9 mouse cellular contexts compared by ENCODE assay signal in the genomic region with DNA sequence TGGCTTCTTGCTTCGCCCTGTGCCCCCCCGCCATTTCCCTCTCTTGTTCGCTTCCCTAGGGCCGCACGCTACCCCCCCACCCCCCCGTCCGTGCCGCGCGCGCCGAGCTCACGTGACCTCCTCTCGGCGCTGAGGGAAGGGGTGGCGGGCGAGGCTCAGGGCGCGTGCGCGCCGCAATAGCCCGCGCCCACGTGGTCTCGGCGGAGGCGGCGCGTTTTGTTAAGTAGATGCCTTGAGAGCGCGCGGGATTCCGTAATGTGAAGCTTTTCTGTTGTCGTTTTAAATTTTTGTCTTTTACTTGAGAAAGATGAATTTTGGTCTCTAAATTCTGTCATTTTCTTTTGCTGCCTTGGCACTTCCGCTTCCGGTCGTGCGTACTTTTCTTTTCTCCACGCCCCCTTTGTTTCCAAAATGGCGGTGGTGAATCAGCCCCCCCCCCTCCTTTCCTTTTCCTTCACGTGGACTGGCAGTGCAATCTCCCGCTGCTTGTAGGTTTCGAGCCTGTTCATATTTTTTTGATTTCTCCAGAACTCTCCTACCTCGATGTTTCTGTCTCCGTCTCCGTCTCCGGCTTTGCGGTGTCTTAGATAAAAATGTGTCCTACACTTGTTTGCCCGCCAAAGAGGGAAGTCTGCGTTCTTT. TPM values are rescaled to one million over a fixed set of nuclear protein-coding genes. Genes with fewer than 3 reads are reported as not detected.
DNase-seq lines count a peak whose midpoint lies in the region; ATAC-seq lines count a peak whose summit lies in the region.
"Had no signal": no experiment of that assay in that cellular context is flagged by ENCODE, and none has a peak within 500 bp of the region (broad histone marks: within the 10 kb centered on the region; RNA-seq: fewer than 3 reads in every experiment).

No protein-coding gene starts in this region.

- peak overlapping the region; percentile 64 for H3K4me3 ChIP-seq in embryonic facial prominence, embryonic 14.5 days (ENCODE audit: low read depth, low read length)
- H3K4me3 ChIP-seq in hindbrain, embryonic 16.5 days (ENCODE audit: low read length): peak overlapping the region; percentile 74
- peak overlapping the region; percentile 78 for H3K4me3 ChIP-seq in liver, embryonic 16.5 days (ENCODE audit: low read depth, low read length)
- peak overlapping the region; percentile 68 for H3K4me3 ChIP-seq in neural tube, embryonic 14.5 days (ENCODE audit: low read depth, low read length)

- peaks cover 12% of the 10 kb centered on the region; the same call in 1 of the 2 replicates for H3K36me3 ChIP-seq in embryonic facial prominence, embryonic 14.5 days (ENCODE audit: control insufficient read depth, insufficient read depth, low read length)
- H3K36me3 ChIP-seq in hindbrain, embryonic 16.5 days (ENCODE audit: control insufficient read depth, insufficient read depth, low read length): peaks cover 3% of the 10 kb centered on the region
- peaks cover 7% of the 10 kb centered on the region for H3K36me3 ChIP-seq in liver, embryonic 16.5 days (ENCODE audit: control insufficient read depth, insufficient read depth)
- H3K36me3 ChIP-seq in neural tube, embryonic 14.5 days (ENCODE audit: control insufficient read depth, insufficient read depth, low read length): peaks cover 12% of the 10 kb centered on the region

- under 1% methylated on average over 39 of the region's 51 CpGs for WGBS in embryonic facial prominence, embryonic 14.5 days
- WGBS in hindbrain, embryonic 16.5 days: under 1% methylated on average over 51 of the region's 51 CpGs
- WGBS in liver, embryonic 16.5 days (ENCODE audit: insufficient replicate concordance): under 1% methylated on average over 50 of the region's 51 CpGs
- WGBS in neural tube, embryonic 14.5 days: under 1% methylated on average over 50 of the region's 51 CpGs

- intact Hi-C loops in left cerebral cortex, postnatal 25 days (cut with DNase I): loop anchor here (1.0 to 10.0 kb wide), 2 partner anchors 18 to 928 kb away; a partner anchor contains a TSS

- peak overlapping the region; percentile 96 for H3K9ac ChIP-seq in embryonic facial prominence, embryonic 14.5 days (ENCODE audit: low read depth, low read length)
- H3K9ac ChIP-seq in hindbrain, embryonic 16.5 days (ENCODE audit: low read depth, low read length): peak overlapping the region; percentile 77
- H3K9ac ChIP-seq in liver, embryonic 16.5 days (ENCODE audit: low read depth, low read length): peak overlapping the region; percentile 77
- peak overlapping the region; percentile 61 for H3K9ac ChIP-seq in neural tube, embryonic 14.5 days (replicated peaks; ENCODE audit: low read depth, low read length)

- peaks cover 17% of the 10 kb centered on the region for H3K4me1 ChIP-seq in embryonic facial prominence, embryonic 14.5 days (ENCODE audit: control insufficient read depth, insufficient read depth, low read length)
- peaks cover 38% of the 10 kb centered on the region for H3K4me1 ChIP-seq in hindbrain, embryonic 16.5 days (ENCODE audit: control insufficient read depth, insufficient read depth, low read depth, low read length)
- peaks cover 43% of the 10 kb centered on the region for H3K4me1 ChIP-seq in liver, embryonic 16.5 days (ENCODE audit: control insufficient read depth, low read depth, low read length)
- peaks cover 34% of the 10 kb centered on the region for H3K4me1 ChIP-seq in neural tube, embryonic 14.5 days (ENCODE audit: control insufficient read depth, insufficient read depth, low read length)

- H3K27ac ChIP-seq in embryonic facial prominence, embryonic 14.5 days (replicated peaks; ENCODE audit: low read depth, low read length): peak overlapping the region; percentile 100
- H3K27ac ChIP-seq in hindbrain, embryonic 16.5 days (ENCODE audit: low read depth, low read length): peak overlapping the region; percentile 99
- H3K27ac ChIP-seq in liver, embryonic 16.5 days (ENCODE audit: low read length): peak overlapping the region; percentile 99
- peak overlapping the region; percentile 97 for H3K27ac ChIP-seq in neural tube, embryonic 14.5 days (ENCODE audit: low read depth, low read length)

- no peaks in the 10 kb centered on the region for H3K9me3 ChIP-seq in embryonic facial prominence, embryonic 14.5 days (ENCODE audit: control insufficient read depth, low read length)
- H3K9me3 ChIP-seq in hindbrain, embryonic 16.5 days (ENCODE audit: control insufficient read depth, low read length): no peaks in the 10 kb centered on the region
- H3K9me3 ChIP-seq in liver, embryonic 16.5 days (replicated peaks; ENCODE audit: control insufficient read depth, low read length): no peaks in the 10 kb centered on the region
- H3K9me3 ChIP-seq in neural tube, embryonic 14.5 days (ENCODE audit: control insufficient read depth, low read length): no peaks in the 10 kb centered on the region

- DNase-seq in left cerebral cortex, postnatal 25 days (ENCODE audit: low spot score in 2 of 2): peak; percentile 75 to 83
- DNase-seq in left cerebral cortex, adult 8-10 months (ENCODE audit: low spot score in 2 of 2): no peak
- peak; percentile 76 for DNase-seq in MEL-GATA-1-ER (ENCODE audit: extremely low read depth, low read depth)
- peak; percentile 92 for DNase-seq in embryonic facial prominence, embryonic 14.5 days (ENCODE audit: low spot score)
- no peak for DNase-seq in spleen, postnatal 14 days (ENCODE audit: low spot score in 2 of 2)

- ATAC-seq in embryonic facial prominence, embryonic 14.5 days (ENCODE audit: low read depth): peak; percentile 34
- ATAC-seq in hindbrain, embryonic 16.5 days: peak; percentile 45
- peak; percentile 57 for ATAC-seq in liver, embryonic 16.5 days (ENCODE audit: low read depth)
- ATAC-seq in neural tube, embryonic 14.5 days (ENCODE audit: low read depth): peak; percentile 47

- peak overlapping the region; percentile 58 for H3K4me2 ChIP-seq in embryonic facial prominence, embryonic 14.5 days (ENCODE audit: low read depth, low read length)
- H3K4me2 ChIP-seq in hindbrain, embryonic 16.5 days (ENCODE audit: low read length): peak overlapping the region; percentile 96
- H3K4me2 ChIP-seq in liver, embryonic 16.5 days (ENCODE audit: low read depth, low read length): peak overlapping the region; percentile 98
- peak overlapping the region; percentile 72 for H3K4me2 ChIP-seq in neural tube, embryonic 14.5 days (ENCODE audit: low read depth, low read length)

- no peaks in the 10 kb centered on the region for H3K27me3 ChIP-seq in embryonic facial prominence, embryonic 14.5 days (replicated peaks; ENCODE audit: control insufficient read depth, insufficient read depth, low read length)
- no peaks in the 10 kb centered on the region for H3K27me3 ChIP-seq in hindbrain, embryonic 16.5 days (replicated peaks; ENCODE audit: control insufficient read depth, insufficient read depth, low read length)
- peaks cover 11% of the 10 kb centered on the region for H3K27me3 ChIP-seq in liver, embryonic 16.5 days (ENCODE audit: control insufficient read depth, insufficient read depth, low read depth, low read length)
- H3K27me3 ChIP-seq in neural tube, embryonic 14.5 days (ENCODE audit: control insufficient read depth, insufficient read depth, low read length): 0 out of 2 replicates have a peak, but pooled peaks cover 5% of the 10 kb centered on the region

RNA-seq across cellular contexts. Expression of a gene that starts 0.5 kb away (rescaled TPM):
- 100 to 1,000 TPM; 171 to 180 TPM for total RNA-seq in left cerebral cortex, postnatal 25 days (2021)
- total RNA-seq in left cerebral cortex, adult 8-10 months (2022): 100 to 1,000 TPM; 159 to 182 (median 174) TPM
- polyA plus RNA-seq in embryonic facial prominence, embryonic 14.5 days (2014; fragmentation: Nextera tagmentation; extraction: Ambion mirVana): 105 and 114 TPM in 2 replicates
- 91.8 and 103 TPM in 2 replicates for polyA plus RNA-seq in hindbrain, embryonic 16.5 days (2015; fragmentation: Nextera tagmentation; extraction: Ambion mirVana)
- 48.2 and 48.8 TPM in 2 replicates for polyA plus RNA-seq in liver, embryonic 16.5 days (2015; fragmentation: Nextera tagmentation; extraction: Ambion mirVana)
- polyA plus RNA-seq in neural tube, embryonic 14.5 days (2014; fragmentation: Nextera tagmentation; extraction: Ambion mirVana): 83.0 and 84.2 TPM in 2 replicates

RNA-seq across cellular contexts. Expression of a gene that starts 11.1 kb away (rescaled TPM):
- total RNA-seq in left cerebral cortex, postnatal 25 days (2021): 10 to 100 TPM; 36.8 to 41.7 TPM
- total RNA-seq in left cerebral cortex, adult 8-10 months (2022): 10 to 100 TPM; 25.2 to 31.7 (median 27.2) TPM
- 34.9 and 44.1 TPM in 2 replicates for polyA plus RNA-seq in embryonic facial prominence, embryonic 14.5 days (2014; fragmentation: Nextera tagmentation; extraction: Ambion mirVana)
- 103 and 108 TPM in 2 replicates for polyA plus RNA-seq in hindbrain, embryonic 16.5 days (2015; fragmentation: Nextera tagmentation; extraction: Ambion mirVana)
- polyA plus RNA-seq in liver, embryonic 16.5 days (2015; fragmentation: Nextera tagmentation; extraction: Ambion mirVana): 0.89 and 1.8 TPM in 2 replicates
- 102 and 111 TPM in 2 replicates for polyA plus RNA-seq in neural tube, embryonic 14.5 days (2014; fragmentation: Nextera tagmentation; extraction: Ambion mirVana)

RNA-seq across cellular contexts. Expression of a gene that starts 17.6 kb away (rescaled TPM):
- 100 to 1,000 TPM; 454 to 461 TPM for total RNA-seq in left cerebral cortex, postnatal 25 days (2021)
- 100 to 1,000 TPM; 395 to 439 (median 410) TPM for total RNA-seq in left cerebral cortex, adult 8-10 months (2022)
- 59.3 and 66.2 TPM in 2 replicates for polyA plus RNA-seq in embryonic facial prominence, embryonic 14.5 days (2014; fragmentation: Nextera tagmentation; extraction: Ambion mirVana)
- polyA plus RNA-seq in hindbrain, embryonic 16.5 days (2015; fragmentation: Nextera tagmentation; extraction: Ambion mirVana): 115 and 124 TPM in 2 replicates
- 45.2 and 46.6 TPM in 2 replicates for polyA plus RNA-seq in liver, embryonic 16.5 days (2015; fragmentation: Nextera tagmentation; extraction: Ambion mirVana)
- 97.9 and 112 TPM in 2 replicates for polyA plus RNA-seq in neural tube, embryonic 14.5 days (2014; fragmentation: Nextera tagmentation; extraction: Ambion mirVana)

RNA-seq across cellular contexts. Expression of a gene that starts 24.2 kb away (rescaled TPM):
- 1 to 10 TPM; 5.4 to 6.5 TPM for total RNA-seq in left cerebral cortex, postnatal 25 days (2021)
- total RNA-seq in left cerebral cortex, adult 8-10 months (2022): 1 to 10 TPM; 5.4 to 6.0 (median 5.7) TPM
- 4.4 and 6.0 TPM in 2 replicates for polyA plus RNA-seq in embryonic facial prominence, embryonic 14.5 days (2014; fragmentation: Nextera tagmentation; extraction: Ambion mirVana)
- polyA plus RNA-seq in hindbrain, embryonic 16.5 days (2015; fragmentation: Nextera tagmentation; extraction: Ambion mirVana): 9.7 and 10.2 TPM in 2 replicates
- 1.3 and 1.7 TPM in 2 replicates for polyA plus RNA-seq in liver, embryonic 16.5 days (2015; fragmentation: Nextera tagmentation; extraction: Ambion mirVana)
- 6.6 and 8.5 TPM in 2 replicates for polyA plus RNA-seq in neural tube, embryonic 14.5 days (2014; fragmentation: Nextera tagmentation; extraction: Ambion mirVana)

RNA-seq across cellular contexts. Expression of a gene that starts 28.6 kb away (rescaled TPM):
- total RNA-seq in left cerebral cortex, postnatal 25 days (2021): 1 to 10 TPM in 1 of 2 experiments, under 1 TPM in 1; 0.85 to 1.2 TPM
- 1 to 10 TPM in 1 of 4 experiments, not detected in 3; 1.5 TPM for total RNA-seq in left cerebral cortex, adult 8-10 months (2022)
- polyA plus RNA-seq in embryonic facial prominence, embryonic 14.5 days (2014; fragmentation: Nextera tagmentation; extraction: Ambion mirVana): not detected in 2 replicates
- not detected in 2 replicates for polyA plus RNA-seq in hindbrain, embryonic 16.5 days (2015; fragmentation: Nextera tagmentation; extraction: Ambion mirVana)
- polyA plus RNA-seq in liver, embryonic 16.5 days (2015; fragmentation: Nextera tagmentation; extraction: Ambion mirVana): not detected in 2 replicates
- polyA plus RNA-seq in neural tube, embryonic 14.5 days (2014; fragmentation: Nextera tagmentation; extraction: Ambion mirVana): not detected in 2 replicates
- polyA plus RNA-seq: gonadal fat pad, adult 2 months had no signal

Comparison
In these comparisons a context has a peak if more than half of its experiments do, and no peak if none do; other contexts are left out.
1. DNase-seq: peak in left cerebral cortex, postnatal 25 days (2 of 2), MEL-GATA-1-ER (single experiment) and embryonic facial prominence, embryonic 14.5 days (single experiment); none in left cerebral cortex, adult 8-10 months (0 of 2) and spleen, postnatal 14 days (0 of 2).
2. RNA of a gene that starts 11.1 kb away (polyA plus RNA-seq): 102 to 111 TPM in neural tube, embryonic 14.5 days, 103 to 108 TPM in hindbrain, embryonic 16.5 days and 34.9 to 44.1 TPM in embryonic facial prominence, embryonic 14.5 days; 0.89 to 1.8 TPM in liver, embryonic 16.5 days; every median in the first group is over 10 times any median in the second.
3. Peak in every context shown above with its lines, with median percentiles within 50 percentile points of each other: ATAC-seq, H3K27ac ChIP-seq, H3K4me2 ChIP-seq, H3K4me3 ChIP-seq and H3K9ac ChIP-seq.